Mouse (Mus musculus) yolk sac, embryonic 10.5 days (tissue): ENCODE measurements around the gene Ess2.

Source experiments
- DNase-seq: peaks from one replicate; pipeline ENCODE4 v3.0.0-alpha.2; 2017; ENCODE audit warnings: low spot score

Gene Ess2

GRCm38 (mm10) chr16:17853263-17853662 lies 57.9 kb downstream of the Ess2 start:
- DNase-seq, result no peak

GRCm38 (mm10) chr16:17851860-17852259 lies 59.3 kb downstream of the Ess2 start:
- DNase-seq, result no peak

GRCm38 (mm10) chr16:17851331-17851730 lies 59.8 kb downstream of the Ess2 start:
- DNase-seq, result no peak
